ENCODE assay signal across 8 mouse cellular contexts in genomic region chr11:88251972-88252766, GRCm38 (mm10). TPM values are rescaled to one million over a fixed set of nuclear protein-coding genes. Genes with fewer than 3 reads are reported as not detected.
DNase-seq lines count a peak whose midpoint lies in the region; ATAC-seq and TF ChIP-seq lines count a peak whose summit lies in the region.

No protein-coding gene starts in this region.

- no peak for TF ChIP-seq EP300 in heart, postnatal 0 days (IDR thresholded peaks at IDR 0.05; ENCODE audit: low read depth)
- no peak for TF ChIP-seq EP300 in liver, embryonic 14.5 days (IDR thresholded peaks at IDR 0.05; ENCODE audit: low read depth)

- DNase-seq in c-Kit-positive CD71-positive TER-119-negative erythroid progenitor cells, embryonic 14.5 days (ENCODE audit: low read depth): peak; percentile 46
- peak; percentile 84 for DNase-seq in heart, postnatal 0 days (ENCODE audit: low spot score)
- DNase-seq in kidney, postnatal 36 days: peak; percentile 76 to 93
- DNase-seq in liver, embryonic 14.5 days (ENCODE audit: low read depth in 3 of 3, low spot score in 3 of 3): no peak
- DNase-seq in neural tube, embryonic 11.5 days (ENCODE audit: low spot score): peak; percentile 92

- H3K9ac ChIP-seq in forebrain, embryonic 13.5 days: peak overlapping the region; percentile 39
- no peak overlapping the region for H3K9ac ChIP-seq in heart, postnatal 0 days (replicated peaks; ENCODE audit: low read depth, low read length)
- H3K9ac ChIP-seq in liver, embryonic 14.5 days (replicated peaks): no peak overlapping the region
- H3K9ac ChIP-seq in neural tube, embryonic 11.5 days (ENCODE audit: low read length): peak overlapping the region; percentile 35
- no peak overlapping the region for H3K9ac ChIP-seq in stomach, embryonic 15.5 days

- no peak overlapping the region for H3K4me3 ChIP-seq in forebrain, embryonic 13.5 days
- no peak overlapping the region for H3K4me3 ChIP-seq in heart, postnatal 0 days (ENCODE audit: low read depth, low read length)
- no peak overlapping the region for H3K4me3 ChIP-seq in liver, embryonic 14.5 days (ENCODE audit: insufficient read depth in 1 of 2, low read depth in 2 of 2, low read length in 2 of 2)
- H3K4me3 ChIP-seq in neural tube, embryonic 11.5 days (ENCODE audit: low read depth, low read length): no peak overlapping the region
- H3K4me3 ChIP-seq in stomach, embryonic 15.5 days (replicated peaks): no peak overlapping the region

- H3K27ac ChIP-seq in forebrain, embryonic 13.5 days: peak overlapping the region; percentile 72
- H3K27ac ChIP-seq in heart, postnatal 0 days (ENCODE audit: low read depth): peak overlapping the region; percentile 65
- no peak overlapping the region for H3K27ac ChIP-seq in liver, embryonic 14.5 days
- peak overlapping the region; percentile 86 for H3K27ac ChIP-seq in neural tube, embryonic 11.5 days (ENCODE audit: low read depth, low read length)
- no peak overlapping the region for H3K27ac ChIP-seq in stomach, embryonic 15.5 days

- peaks cover 39% of the 10 kb centered on the region for H3K4me1 ChIP-seq in forebrain, embryonic 13.5 days
- peaks cover 20% of the 10 kb centered on the region for H3K4me1 ChIP-seq in heart, postnatal 0 days (ENCODE audit: control insufficient read depth, insufficient read depth)
- H3K4me1 ChIP-seq in liver, embryonic 14.5 days (replicated peaks; ENCODE audit: control insufficient read depth in 2 of 2, insufficient read depth in 2 of 2, low read length in 1 of 2): no peaks in the 10 kb centered on the region; a peak in 2 of 4 replicates
- H3K4me1 ChIP-seq in neural tube, embryonic 11.5 days (ENCODE audit: control insufficient read depth, insufficient read depth, low read length): peaks cover 35% of the 10 kb centered on the region
- H3K4me1 ChIP-seq in stomach, embryonic 15.5 days: peaks cover 9% of the 10 kb centered on the region; the same call in 1 of the 2 replicates

- no peaks in the 10 kb centered on the region for H3K36me3 ChIP-seq in forebrain, embryonic 13.5 days (ENCODE audit: poor library complexity, severe bottlenecking)
- H3K36me3 ChIP-seq in heart, postnatal 0 days (replicated peaks; ENCODE audit: control insufficient read depth, insufficient read depth, low read length): no peaks in the 10 kb centered on the region
- no peaks in the 10 kb centered on the region for H3K36me3 ChIP-seq in liver, embryonic 14.5 days (replicated peaks; ENCODE audit: control insufficient read depth, insufficient read depth, low read depth)
- no peaks in the 10 kb centered on the region for H3K36me3 ChIP-seq in neural tube, embryonic 11.5 days (ENCODE audit: control insufficient read depth, insufficient read depth, low read length)
- no peaks in the 10 kb centered on the region for H3K36me3 ChIP-seq in stomach, embryonic 15.5 days

- peaks cover 17% of the 10 kb centered on the region for H3K27me3 ChIP-seq in forebrain, embryonic 13.5 days
- no peaks in the 10 kb centered on the region for H3K27me3 ChIP-seq in heart, postnatal 0 days (ENCODE audit: control insufficient read depth, insufficient read depth, low read length)
- H3K27me3 ChIP-seq in liver, embryonic 14.5 days (ENCODE audit: control insufficient read depth, insufficient read depth, low read length): no peaks in the 10 kb centered on the region
- no peaks in the 10 kb centered on the region for H3K27me3 ChIP-seq in neural tube, embryonic 11.5 days (ENCODE audit: control insufficient read depth, insufficient read depth, low read length)
- no peaks in the 10 kb centered on the region for H3K27me3 ChIP-seq in stomach, embryonic 15.5 days (replicated peaks)

- H3K9me3 ChIP-seq in forebrain, embryonic 13.5 days (replicated peaks): no peaks in the 10 kb centered on the region
- no peaks in the 10 kb centered on the region for H3K9me3 ChIP-seq in heart, postnatal 0 days (replicated peaks; ENCODE audit: control insufficient read depth, low read length)
- H3K9me3 ChIP-seq in liver, embryonic 14.5 days (ENCODE audit: control insufficient read depth, low read length): no peaks in the 10 kb centered on the region
- H3K9me3 ChIP-seq in neural tube, embryonic 11.5 days (ENCODE audit: control insufficient read depth, low read length): no peaks in the 10 kb centered on the region
- no peaks in the 10 kb centered on the region for H3K9me3 ChIP-seq in stomach, embryonic 15.5 days

- WGBS in forebrain, embryonic 13.5 days: 17% methylated on average over 22 of the region's 22 CpGs
- WGBS in heart, postnatal 0 days: 16% methylated on average over 22 of the region's 22 CpGs
- 11% methylated on average over 22 of the region's 22 CpGs for WGBS in liver, embryonic 14.5 days (ENCODE audit: insufficient replicate concordance)
- 14% methylated on average over 22 of the region's 22 CpGs for WGBS in neural tube, embryonic 11.5 days
- WGBS in stomach, embryonic 15.5 days: 13% methylated on average over 22 of the region's 22 CpGs

- H3K4me2 ChIP-seq in forebrain, embryonic 13.5 days: peak overlapping the region; percentile 47
- H3K4me2 ChIP-seq in heart, postnatal 0 days (ENCODE audit: low read depth, low read length): peak overlapping the region; percentile 31; the same call in 1 of the 2 replicates
- H3K4me2 ChIP-seq in liver, embryonic 14.5 days (ENCODE audit: low read depth): no peak overlapping the region
- peak overlapping the region; percentile 12 for H3K4me2 ChIP-seq in neural tube, embryonic 11.5 days (ENCODE audit: low read depth)
- H3K4me2 ChIP-seq in stomach, embryonic 15.5 days: peak overlapping the region; percentile 48

- peak; percentile 98 for TF ChIP-seq CTCF in heart, postnatal 0 days (IDR thresholded peaks at IDR 0.05; ENCODE audit: low read depth)
- TF ChIP-seq CTCF in liver, embryonic 14.5 days (IDR thresholded peaks at IDR 0.05; ENCODE audit: low read depth): peak; percentile 96

- peak; percentile 63 for ATAC-seq in CD4-positive, CD25-positive, alpha-beta regulatory T cell, adult 4 months
- peak; percentile 94 for ATAC-seq in forebrain, embryonic 13.5 days
- peak; percentile 85 for ATAC-seq in heart, postnatal 0 days (ENCODE audit: insufficient read depth, low read depth)
- no peak for ATAC-seq in liver, embryonic 14.5 days (ENCODE audit: insufficient read depth)
- ATAC-seq in neural tube, embryonic 11.5 days (ENCODE audit: insufficient read depth, low FRiP score, low TSS enrichment): peak; percentile 70; the same call in 1 of the 2 replicates
- peak; percentile 71 for ATAC-seq in stomach, embryonic 15.5 days (ENCODE audit: insufficient read depth, low FRiP score, low read depth)

RNA-seq across cellular contexts. Expression of gene Ccdc182, which starts 41.7 kb away (rescaled TPM):
- polyA plus RNA-seq in CD4-positive, CD25-positive, alpha-beta regulatory T cell, adult 4 months (2017; shearing (Covaris generic)): not detected
- 0.32 and 0.39 TPM in 2 replicates for polyA plus RNA-seq in forebrain, embryonic 13.5 days (2015; fragmentation: Nextera tagmentation; extraction: Ambion mirVana)
- total RNA-seq in heart, postnatal 0 days (2014; rRNA removed; ENCODE audit: low replicate concordance): not detected in 2 replicates
- not detected in 2 replicates for polyA plus RNA-seq in heart, postnatal 0 days (2015; fragmentation: Nextera tagmentation; extraction: Ambion mirVana)
- 0.03 TPM in 1 of 2 replicates, not detected in the other for polyA plus RNA-seq in liver, embryonic 14.5 days (2012; rRNA removed)
- not detected in 2 replicates for polyA plus RNA-seq in liver, embryonic 14.5 days (2014; fragmentation: Nextera tagmentation; extraction: Ambion mirVana)
- polyA plus RNA-seq in neural tube, embryonic 11.5 days (2014; fragmentation: Nextera tagmentation; extraction: Ambion mirVana): 17.9 and 18.4 TPM in 2 replicates
- polyA plus RNA-seq in stomach, embryonic 15.5 days (2015; fragmentation: Nextera tagmentation; extraction: Ambion mirVana): not detected in 2 replicates

RNA-seq across cellular contexts. Expression of gene Mrps23, which starts 48.0 kb away (rescaled TPM):
- polyA plus RNA-seq in CD4-positive, CD25-positive, alpha-beta regulatory T cell, adult 4 months (2017; shearing (Covaris generic)): 100 to 1,000 TPM in 1 of 2 experiments, 10 to 100 TPM in 1; 79.7 to 103 TPM
- polyA plus RNA-seq in forebrain, embryonic 13.5 days (2015; fragmentation: Nextera tagmentation; extraction: Ambion mirVana): 70.4 and 70.9 TPM in 2 replicates
- total RNA-seq in heart, postnatal 0 days (2014; rRNA removed; ENCODE audit: low replicate concordance): 77.6 and 240 TPM in 2 replicates
- polyA plus RNA-seq in heart, postnatal 0 days (2015; fragmentation: Nextera tagmentation; extraction: Ambion mirVana): 156 TPM in 2 replicates
- polyA plus RNA-seq in liver, embryonic 14.5 days (2012; rRNA removed): 20.6 and 30.2 TPM in 2 replicates
- 33.3 and 33.7 TPM in 2 replicates for polyA plus RNA-seq in liver, embryonic 14.5 days (2014; fragmentation: Nextera tagmentation; extraction: Ambion mirVana)
- polyA plus RNA-seq in neural tube, embryonic 11.5 days (2014; fragmentation: Nextera tagmentation; extraction: Ambion mirVana): 76.3 and 85.5 TPM in 2 replicates
- 52.8 and 59.5 TPM in 2 replicates for polyA plus RNA-seq in stomach, embryonic 15.5 days (2015; fragmentation: Nextera tagmentation; extraction: Ambion mirVana)

Comparison
In these comparisons a context has a peak if more than half of its experiments do, and no peak if none do; other contexts are left out.
1. DNase-seq: peak in c-Kit-positive CD71-positive TER-119-negative erythroid progenitor cells, embryonic 14.5 days (single experiment), heart, postnatal 0 days (single experiment), kidney, postnatal 36 days (2 of 2) and neural tube, embryonic 11.5 days (single experiment); none in liver, embryonic 14.5 days (0 of 3).
2. H3K27ac ChIP-seq: peak in forebrain, embryonic 13.5 days (single experiment), heart, postnatal 0 days (single experiment) and neural tube, embryonic 11.5 days (single experiment); none in liver, embryonic 14.5 days (single experiment) and stomach, embryonic 15.5 days (single experiment).
3. H3K9ac ChIP-seq: peak in forebrain, embryonic 13.5 days (single experiment) and neural tube, embryonic 11.5 days (single experiment); none in heart, postnatal 0 days (single experiment), liver, embryonic 14.5 days (single experiment) and stomach, embryonic 15.5 days (single experiment).
4. RNA of gene Ccdc182, which starts 41.7 kb away (polyA plus RNA-seq): 17.9 to 18.4 TPM in neural tube, embryonic 11.5 days; 0.32 to 0.39 TPM in forebrain, embryonic 13.5 days, not detected in stomach, embryonic 15.5 days, not detected in CD4-positive, CD25-positive, alpha-beta regulatory T cell, adult 4 months, not detected in heart, postnatal 0 days and 0.03 TPM in liver, embryonic 14.5 days; every median in the first group is over 10 times any median in the second.